Mouse (Mus musculus) liver, embryonic 15.5 days (tissue): ENCODE measurements around the gene 4933415A04Rik. TPM values are rescaled to one million over a fixed set of nuclear protein-coding genes. Genes with fewer than 3 reads are reported as not detected.

Experiments
- ATAC-seq: fragments of 200-750 bp; cut with Nextera tagmentation; 2 replicates; pipeline ENCODE4 v1.8.0; 2017; ENCODE audit warnings: moderate number of reproducible peaks, mild to moderate bottlenecking, moderate library complexity; ENCODE audit not compliant: insufficient read depth
- H3K27ac ChIP-seq: fragments of 300-500 bp; sonication (generic); replicated peaks from 2 replicates; pipeline ENCODE4 v1.5.1; 2015; ENCODE audit warnings: mild to moderate bottlenecking, inconsistent platforms
- H3K27me3 ChIP-seq: fragments of 300-500 bp; sonication (generic); 2 replicates; pipeline ENCODE4 v1.6.1; 2015; ENCODE audit warnings: mild to moderate bottlenecking, inconsistent platforms
- H3K36me3 ChIP-seq: fragments of 300-500 bp; sonication (generic); replicated peaks from 2 replicates; pipeline ENCODE4 v1.6.1; 2015; ENCODE audit warnings: moderate library complexity, mild to moderate bottlenecking, inconsistent platforms
- H3K4me1 ChIP-seq: fragments of 300-500 bp; sonication (generic); replicated peaks from 2 replicates; pipeline ENCODE4 v1.6.1; 2015; ENCODE audit warnings: inconsistent platforms
- H3K4me2 ChIP-seq: fragments of 300-500 bp; sonication (generic); 2 replicates; pipeline ENCODE4 v1.6.1; 2015; ENCODE audit warnings: moderate library complexity, mild to moderate bottlenecking, inconsistent platforms
- H3K4me3 ChIP-seq: fragments of 300-500 bp; sonication (generic); replicated peaks from 2 replicates; pipeline ENCODE4 v1.5.1; 2015; ENCODE audit warnings: mild to moderate bottlenecking, inconsistent platforms
- H3K9ac ChIP-seq: fragments of 300-500 bp; sonication (generic); 2 replicates; pipeline ENCODE4 v1.6.1; 2015; ENCODE audit warnings: moderate library complexity, mild to moderate bottlenecking, inconsistent platforms
- H3K9me3 ChIP-seq: fragments of 300-500 bp; sonication (generic); replicated peaks from 2 replicates; pipeline ENCODE4 v1.6.1; 2016; ENCODE audit warnings: inconsistent platforms
- WGBS: fragments of 180-500 bp; shearing (Covaris S2); methylation state at CpG from one replicate; pipeline ENCODE4 v1.1.7; 2015; ENCODE audit warnings: mixed read lengths; ENCODE audit not compliant: insufficient replicate concordance; 5-methylcytosine and 5-hydroxymethylcytosine counted together
- polyA plus RNA-seq: library from polyadenylated mRNA; unstranded; fragments of >200 nt; fragmentation: Nextera tagmentation; extraction: Ambion mirVana; gene quantifications from 2 replicates; pipeline ENCODE4 v1.2.1, GENCODE M21; 2015

4933415A04Rik gene
- polyA plus RNA-seq, 1 experiment from 2014 or later = 0.51 TPM

- H3K36me3 ChIP-seq = no peaks in the 10 kb centered on the region
- H3K4me2 ChIP-seq = no peak overlapping the region
- H3K9me3 ChIP-seq = no peaks in the 10 kb centered on the region
- H3K27me3 ChIP-seq = no peaks in the 10 kb centered on the region
- no peak overlapping the region for H3K27ac ChIP-seq
- H3K4me1 ChIP-seq = peaks cover 24% of the 10 kb centered on the region
- H3K4me3 ChIP-seq = no peak overlapping the region
- H3K9ac ChIP-seq = no peak overlapping the region
- WGBS = 33% methylated on average over 3 of the region's 3 CpGs
- no peak for ATAC-seq
Measured at GRCm38 (mm10) chr11:43551756-43552155, 35.1 kb upstream of the 4933415A04Rik start.

- ATAC-seq = no peak
- WGBS = 67% methylated on average over 6 of the region's 6 CpGs
- H3K4me1 ChIP-seq = peaks cover 24% of the 10 kb centered on the region
Measured at GRCm38 (mm10) chr11:43552675-43553074, 34.2 kb upstream of the 4933415A04Rik start.

GRCm38 (mm10) chr11:43556538-43556937 lies 30.3 kb upstream of the 4933415A04Rik start:
- WGBS = 65% methylated on average over 11 of the region's 11 CpGs
- Histone ChIP-seq H3K27ac (no peak overlapping the region), H3K4me2 (no peak overlapping the region), H3K4me1 (no peaks in the 10 kb centered on the region), H3K36me3 (no peaks in the 10 kb centered on the region), H3K27me3 (no peaks in the 10 kb centered on the region), H3K9ac (no peak overlapping the region), H3K9me3 (no peaks in the 10 kb centered on the region), H3K4me3 (no peak overlapping the region)
- no peak for ATAC-seq

More at GRCm38 (mm10) chr11:43552675-43553074, 34.2 kb upstream of the 4933415A04Rik start:
- H3K27me3 ChIP-seq = no peaks in the 10 kb centered on the region
- H3K9ac ChIP-seq = no peak overlapping the region
- H3K4me3 ChIP-seq = no peak overlapping the region
- no peaks in the 10 kb centered on the region for H3K9me3 ChIP-seq
- H3K36me3 ChIP-seq = no peaks in the 10 kb centered on the region
- no peak overlapping the region for H3K4me2 ChIP-seq
- no peak overlapping the region for H3K27ac ChIP-seq

GRCm38 (mm10) chr11:43559515-43560292 lies 27.1 kb upstream of the 4933415A04Rik start:
- Histone ChIP-seq H3K4me1 (0 out of 2 replicates have a peak, but pooled peaks cover 5% of the 10 kb centered on the region), H3K27me3 (no peaks in the 10 kb centered on the region), H3K4me3 (no peak overlapping the region), H3K36me3 (no peaks in the 10 kb centered on the region), H3K9ac (no peak overlapping the region), H3K9me3 (no peaks in the 10 kb centered on the region), H3K4me2 (no peak overlapping the region), H3K27ac (no peak overlapping the region)
- ATAC-seq = no peak
- 47% methylated on average over 6 of the region's 6 CpGs for WGBS

- Histone ChIP-seq H3K4me3 (no peak overlapping the region), H3K36me3 (no peaks in the 10 kb centered on the region), H3K27me3 (no peaks in the 10 kb centered on the region), H3K9me3 (no peaks in the 10 kb centered on the region), H3K4me1 (0 out of 2 replicates have a peak, but pooled peaks cover 5% of the 10 kb centered on the region), H3K27ac (no peak overlapping the region), H3K4me2 (no peak overlapping the region), H3K9ac (no peak overlapping the region)
- WGBS = 61% methylated on average over 10 of the region's 10 CpGs
- no peak for ATAC-seq
Measured at GRCm38 (mm10) chr11:43563654-43564244, 23.1 kb upstream of the 4933415A04Rik start.

- Histone ChIP-seq H3K27me3 (no peaks in the 10 kb centered on the region), H3K4me3 (no peak overlapping the region), H3K27ac (no peak overlapping the region), H3K4me1 (0 out of 2 replicates have a peak, but pooled peaks cover 12% of the 10 kb centered on the region), H3K36me3 (no peaks in the 10 kb centered on the region), H3K4me2 (no peak overlapping the region), H3K9me3 (no peaks in the 10 kb centered on the region), H3K9ac (no peak overlapping the region)
- ATAC-seq = no peak
- 59% methylated on average over 2 of the region's 2 CpGs for WGBS
Measured at GRCm38 (mm10) chr11:43565414-43565813, 21.4 kb upstream of the 4933415A04Rik start.

- 0 out of 2 replicates have a peak, but pooled peaks cover 12% of the 10 kb centered on the region for H3K4me1 ChIP-seq
- no peak for ATAC-seq
- no peak overlapping the region for H3K4me2 ChIP-seq
- no peaks in the 10 kb centered on the region for H3K36me3 ChIP-seq
- no peak overlapping the region for H3K27ac ChIP-seq
- 55% methylated on average over 8 of the region's 8 CpGs for WGBS
- no peak overlapping the region for H3K9ac ChIP-seq
- no peak overlapping the region for H3K4me3 ChIP-seq
- H3K9me3 ChIP-seq = no peaks in the 10 kb centered on the region
- H3K27me3 ChIP-seq = no peaks in the 10 kb centered on the region
Measured at GRCm38 (mm10) chr11:43565852-43566251, 21.0 kb upstream of the 4933415A04Rik start.

- Histone ChIP-seq H3K27me3 (no peaks in the 10 kb centered on the region), H3K9me3 (no peaks in the 10 kb centered on the region), H3K27ac (no peak overlapping the region), H3K4me2 (no peak overlapping the region), H3K36me3 (no peaks in the 10 kb centered on the region), H3K4me3 (no peak overlapping the region), H3K4me1 (0 out of 2 replicates have a peak, but pooled peaks cover 12% of the 10 kb centered on the region), H3K9ac (no peak overlapping the region)
- no peak for ATAC-seq
- WGBS = 62% methylated on average over 5 of the region's 5 CpGs
Measured at GRCm38 (mm10) chr11:43566696-43567095, 20.1 kb upstream of the 4933415A04Rik start.

- H3K4me2 ChIP-seq = no peak overlapping the region
- no peak overlapping the region for H3K4me3 ChIP-seq
- WGBS = 16% methylated on average over 5 of the region's 5 CpGs
- no peak overlapping the region for H3K9ac ChIP-seq
- no peaks in the 10 kb centered on the region for H3K9me3 ChIP-seq
- H3K4me1 ChIP-seq = 0 out of 2 replicates have a peak, but pooled peaks cover 9% of the 10 kb centered on the region
- H3K27me3 ChIP-seq = no peaks in the 10 kb centered on the region
- ATAC-seq = no peak
- H3K27ac ChIP-seq = no peak overlapping the region
- no peaks in the 10 kb centered on the region for H3K36me3 ChIP-seq
Measured at GRCm38 (mm10) chr11:43568263-43568662, 18.6 kb upstream of the 4933415A04Rik start.

- Histone ChIP-seq H3K9me3 (no peaks in the 10 kb centered on the region), H3K27ac (no peak overlapping the region), H3K9ac (no peak overlapping the region), H3K4me1 (0 out of 2 replicates have a peak, but pooled peaks cover 7% of the 10 kb centered on the region), H3K4me2 (no peak overlapping the region), H3K36me3 (no peaks in the 10 kb centered on the region), H3K4me3 (no peak overlapping the region), H3K27me3 (no peaks in the 10 kb centered on the region)
- no peak for ATAC-seq
- WGBS = 38% methylated on average over 5 of the region's 5 CpGs
Measured at GRCm38 (mm10) chr11:43569188-43569587, 17.7 kb upstream of the 4933415A04Rik start.

GRCm38 (mm10) chr11:43569595-43569994 lies 17.2 kb upstream of the 4933415A04Rik start:
- H3K9ac ChIP-seq = no peak overlapping the region
- no peaks in the 10 kb centered on the region for H3K9me3 ChIP-seq
- H3K27me3 ChIP-seq = no peaks in the 10 kb centered on the region
- ATAC-seq = peak; percentile 37; the same call in 1 of the 2 replicates
- H3K4me2 ChIP-seq = no peak overlapping the region
- H3K27ac ChIP-seq = no peak overlapping the region
- 25% methylated on average over 11 of the region's 11 CpGs for WGBS
- H3K4me3 ChIP-seq = no peak overlapping the region
- H3K4me1 ChIP-seq = 0 out of 2 replicates have a peak, but pooled peaks cover 7% of the 10 kb centered on the region
- H3K36me3 ChIP-seq = no peaks in the 10 kb centered on the region
